Mouse (Mus musculus) MEL (cell line): ENCODE measurements around the gene Sec22b. TPM values are rescaled to one million over a fixed set of nuclear protein-coding genes. Genes with fewer than 3 reads are reported as not detected.

Source experiments
- DNase-seq: peaks from one replicate; pipeline ENCODE4 v3.0.0; 2011; ENCODE audit warnings: low read depth, low spot score
- H3K27ac ChIP-seq: 2 replicates; pipeline ENCODE4 v1.5.1; 2012; ENCODE audit warnings: low read depth, mild to moderate bottlenecking, control low read depth, low read length, moderate library complexity; ENCODE audit not compliant: control insufficient read depth
- H3K27me3 ChIP-seq, 2 experiments: fragments of 150-350 bp in 1 of 2; sonication (generic) in 1 of 2; 2 replicates each; pipeline ENCODE4 v1.6.1; 2012; ENCODE audit warnings: low read length in 2 of 2, mild to moderate bottlenecking in 2 of 2, improper control_type of control experiment in 1 of 2, moderate library complexity in 1 of 2; ENCODE audit not compliant: insufficient read depth in 2 of 2, control insufficient read depth in 1 of 2
- H3K36me3 ChIP-seq, 2 experiments: 2 replicates each; pipeline ENCODE4 v1.6.1; 2012 to 2014; ENCODE audit warnings: low read length in 2 of 2, improper control_type of control experiment in 1 of 2, inconsistent platforms in 1 of 2, mild to moderate bottlenecking in 1 of 2; ENCODE audit not compliant: insufficient read depth in 2 of 2, control insufficient read depth in 1 of 2
- H3K4me1 ChIP-seq, 2 experiments: fragments of 150-350 bp in 1 of 2; sonication (generic) in 1 of 2; 2 replicates each; pipeline ENCODE4 v1.6.1; 2012; ENCODE audit warnings: low read length in 2 of 2, improper control_type of control experiment in 1 of 2, mild to moderate bottlenecking in 1 of 2; ENCODE audit not compliant: insufficient read depth in 2 of 2, control insufficient read depth in 1 of 2
- H3K4me3 ChIP-seq, 2 experiments: fragments of 150-350 bp in 1 of 2; sonication (generic) in 1 of 2; 2 replicates each; pipeline ENCODE4 v1.5.1; 2012; ENCODE audit warnings: low read depth in 2 of 2, low read length in 2 of 2, mild to moderate bottlenecking in 2 of 2, moderate library complexity in 2 of 2, control low read depth in 1 of 2, improper control_type of control experiment in 1 of 2; ENCODE audit not compliant: control insufficient read depth in 1 of 2, insufficient read depth in 1 of 2
- H3K79me2 ChIP-seq: 2 replicates; pipeline ENCODE4 v1.6.1; 2012; ENCODE audit warnings: mild to moderate bottlenecking, low read length, moderate library complexity; ENCODE audit not compliant: control insufficient read depth, poor library complexity, insufficient read depth
- H3K9ac ChIP-seq: 2 replicates; pipeline ENCODE4 v1.6.1; 2012; ENCODE audit warnings: low read depth, mild to moderate bottlenecking, control low read depth, low read length, moderate library complexity; ENCODE audit not compliant: control insufficient read depth, poor library complexity, severe bottlenecking
- H3K9me3 ChIP-seq: fragments of 150-350 bp; sonication (generic); replicated peaks from 2 replicates; pipeline ENCODE4 v1.6.1; 2012; ENCODE audit warnings: mild to moderate bottlenecking, low read length, improper control_type of control experiment, moderate library complexity; ENCODE audit not compliant: insufficient read depth
- CHD2 ChIP-seq: IDR thresholded peaks from 2 replicates; pipeline ENCODE4 v1.6.1; 2011; ENCODE audit warnings: low read length, improper control_type of control experiment
- CTCF ChIP-seq, 3 experiments: IDR thresholded peaks in 2 of 3; conservative IDR thresholded peaks in 1 of 3; 2 replicates each; pipeline ENCODE4 v1.5.1; 2011 to 2012; ENCODE audit warnings: low read length in 3 of 3, low read depth in 2 of 3, mild to moderate bottlenecking in 2 of 3, improper control_type of control experiment in 1 of 3, inconsistent platforms in 1 of 3, mixed read lengths in 1 of 3, moderate library complexity in 1 of 3; ENCODE audit not compliant: control insufficient read depth in 1 of 3, insufficient read depth in 1 of 3, poor library complexity in 1 of 3, severe bottlenecking in 1 of 3
- E2F4 ChIP-seq: IDR thresholded peaks from 2 replicates; pipeline ENCODE4 v1.6.1; 2011; ENCODE audit warnings: low read depth, low read length, improper control_type of control experiment, borderline replicate concordance
- ELF1 ChIP-seq: IDR thresholded peaks from 2 replicates; pipeline ENCODE4 v1.6.1; 2014; ENCODE audit warnings: low read depth, mild to moderate bottlenecking, inconsistent platforms, low read length, improper control_type of control experiment, moderate library complexity
- EP300 ChIP-seq, 2 experiments: IDR thresholded peaks; 2 replicates each; pipeline ENCODE4 v1.6.1; 2011; ENCODE audit warnings: improper control_type of control experiment in 2 of 2, low read length in 2 of 2, low read depth in 1 of 2, mild to moderate bottlenecking in 1 of 2
- ETS1 ChIP-seq: IDR thresholded peaks from 2 replicates; pipeline ENCODE4 v1.6.1; 2012; ENCODE audit warnings: low read depth, mild to moderate bottlenecking, inconsistent platforms, low read length, improper control_type of control experiment, moderate library complexity
- HCFC1 ChIP-seq: IDR thresholded peaks from 2 replicates; pipeline ENCODE4 v1.6.1; 2012; ENCODE audit warnings: low read depth, mild to moderate bottlenecking, inconsistent platforms, low read length, improper control_type of control experiment, moderate library complexity
- JUND ChIP-seq: IDR thresholded peaks from 2 replicates; pipeline ENCODE4 v1.6.1; 2011; ENCODE audit warnings: low read depth, mild to moderate bottlenecking, improper control_type of control experiment, low read length
- MEF2A ChIP-seq: IDR thresholded peaks from 2 replicates; pipeline ENCODE4 v1.6.1; 2014; ENCODE audit warnings: low read depth, mild to moderate bottlenecking, inconsistent platforms, low read length, improper control_type of control experiment; ENCODE audit not compliant: poor library complexity, insufficient replicate concordance, severe bottlenecking; ENCODE audit errors: extremely low read depth
- MXI1 ChIP-seq: IDR thresholded peaks from 2 replicates; pipeline ENCODE4 v1.6.1; 2011; ENCODE audit warnings: mild to moderate bottlenecking, low read depth, low read length, improper control_type of control experiment
- MYC ChIP-seq: IDR thresholded peaks from 2 replicates; pipeline ENCODE4 v1.6.1; 2011; ENCODE audit warnings: low read depth, mild to moderate bottlenecking, low read length, improper control_type of control experiment, moderate library complexity
- NELFE ChIP-seq: IDR thresholded peaks from 2 replicates; pipeline ENCODE4 v1.6.1; 2011; ENCODE audit warnings: low read depth, low read length, improper control_type of control experiment
- NRF1 ChIP-seq: IDR thresholded peaks from 2 replicates; pipeline ENCODE4 v1.6.1; 2014; ENCODE audit warnings: low read depth, mild to moderate bottlenecking, inconsistent platforms, low read length, improper control_type of control experiment, moderate library complexity; ENCODE audit not compliant: poor library complexity, insufficient read depth, severe bottlenecking
- POLR2AphosphoS2 ChIP-seq: IDR thresholded peaks from 2 replicates; pipeline ENCODE4 v1.6.1; 2011; ENCODE audit warnings: low read length, improper control_type of control experiment
- TAL1 ChIP-seq: IDR thresholded peaks from 2 replicates; pipeline ENCODE4 v1.6.1; 2012; ENCODE audit warnings: mild to moderate bottlenecking, inconsistent platforms, low read length, moderate library complexity, mixed read lengths
- TBP ChIP-seq: IDR thresholded peaks from 2 replicates; pipeline ENCODE4 v1.8.0; 2011; ENCODE audit warnings: low read depth, low read length, improper control_type of control experiment
- TCF12 ChIP-seq: IDR thresholded peaks from 2 replicates; pipeline ENCODE4 v1.6.1; 2014; ENCODE audit warnings: low read depth, mild to moderate bottlenecking, inconsistent platforms, low read length, improper control_type of control experiment, moderate library complexity
- USF1 ChIP-seq: IDR thresholded peaks from 2 replicates; pipeline ENCODE4 v1.6.1; 2014; ENCODE audit warnings: low read depth, mild to moderate bottlenecking, inconsistent platforms, low read length, improper control_type of control experiment, moderate library complexity
- polyA plus RNA-seq, 2 experiments: library from polyadenylated mRNA; stranded (reverse) in 1 of 2; unstranded in 1 of 2; fragments of >175 nt in 1 of 2; fragments of >200 nt in 1 of 2; gene quantifications; 2 replicates each; pipeline versions ENCODE4 v1.2.1 to v1.2.4; 2012; ENCODE audit warnings: low replicate concordance in 2 of 2, low read depth in 1 of 2; ENCODE audit not compliant: insufficient read length in 2 of 2, insufficient read depth in 1 of 2, missing spikeins in 1 of 2
- total RNA-seq: library from RNA; depleted of rRNA; stranded (reverse); fragments of 300-350 nt; gene quantifications from 2 replicates; pipeline ENCODE4 v1.2.3, GENCODE M21; 2012

Gene Sec22b
- total and polyA plus RNA-seq, 3 experiments, result 36.8 to 43.3 TPM; not detected in 1

DNA sequence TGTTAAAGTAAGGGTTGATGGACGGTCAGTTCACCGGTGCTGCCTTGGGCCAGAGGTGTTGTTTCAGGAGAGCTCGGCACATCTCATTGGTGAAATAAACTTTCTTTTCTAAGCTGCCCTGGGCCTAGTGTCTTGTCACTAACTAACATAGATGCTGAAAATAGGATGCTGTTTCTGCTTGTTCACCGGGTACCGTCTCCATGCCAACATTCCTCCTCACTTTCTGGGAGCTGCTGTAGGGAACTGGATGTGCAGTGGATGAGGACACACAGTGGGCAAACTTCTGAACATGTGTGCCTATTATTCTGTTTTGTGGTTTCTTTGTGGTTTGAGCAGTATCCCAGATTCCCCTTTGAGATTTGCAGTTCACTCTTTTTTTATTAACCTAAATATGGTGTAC lies 19.4 kb upstream of the Sec22b start:
- no peak overlapping the region for H3K9ac ChIP-seq
- H3K27me3 ChIP-seq, result peaks cover 5 to 18% of the 10 kb centered on the region in 2 experiments
- no peak for DNase-seq
- H3K79me2 ChIP-seq, result no peaks in the 10 kb centered on the region
- H3K4me3 ChIP-seq, result no peak overlapping the region
- H3K4me1 ChIP-seq, result no peaks in the 10 kb centered on the region; a peak in 1 of 4 replicates
- no peak for TF ChIP-seq TAL1
- no peak for TF ChIP-seq POLR2AphosphoS2
- TF ChIP-seq, all 39 proteins: peak for 0
- Histone ChIP-seq H3K9me3 (no peaks in the 10 kb centered on the region), H3K36me3 (no peaks in the 10 kb centered on the region; a peak in 1 of 4 replicates), H3K27ac (no peak overlapping the region)

DNA sequence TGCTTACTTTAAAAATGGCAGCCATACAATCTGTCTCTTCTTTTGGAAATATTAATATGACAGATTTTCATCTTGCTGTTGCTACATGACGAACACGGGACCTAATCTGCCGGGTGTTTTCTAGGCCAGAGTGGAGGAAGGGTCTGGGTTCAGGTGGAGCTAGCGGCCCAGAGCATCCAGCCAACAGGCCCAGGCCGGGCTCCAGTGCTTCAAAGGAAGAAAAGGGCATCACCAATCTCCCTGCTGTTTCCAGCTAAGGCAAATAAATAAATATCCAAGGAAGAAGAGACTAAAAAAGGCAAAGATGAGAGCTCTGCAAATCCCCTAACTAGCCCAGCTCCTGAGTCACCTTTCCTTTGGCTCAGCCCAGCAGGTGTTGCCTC lies 13.2 kb upstream of the Sec22b start:
- DNase-seq, result no peak
- no peak for TF ChIP-seq NELFE
- TF ChIP-seq HCFC1, result no peak
- TF ChIP-seq CTCF (IDR thresholded peaks at IDR 0.05 in 2 of 3, conservative IDR thresholded peaks at IDR 0.05 in 1 of 3; ENCODE audit: control insufficient read depth in 1 of 3, insufficient read depth in 1 of 3, low read depth in 2 of 3, low read length in 3 of 3, poor library complexity in 1 of 3, severe bottlenecking in 1 of 3), result no peak
- no peak for TF ChIP-seq MYC
- no peak for TF ChIP-seq MXI1
- no peak for TF ChIP-seq E2F4
- no peak for TF ChIP-seq NRF1
- TF ChIP-seq ELF1, result no peak
- TF ChIP-seq TCF12, result no peak
- no peak for TF ChIP-seq TBP
- no peak for TF ChIP-seq ETS1
- no peak for TF ChIP-seq EP300 (IDR thresholded peaks at IDR 0.05; ENCODE audit: low read depth in 1 of 2, low read length in 2 of 2)
- TF ChIP-seq CHD2, result no peak
- TF ChIP-seq MEF2A, result no peak
- TF ChIP-seq USF1, result no peak
- TF ChIP-seq JUND, result no peak
- Histone ChIP-seq H3K4me1 (no peaks in the 10 kb centered on the region), H3K27me3 (peaks cover 7 to 11% of the 10 kb centered on the region in 2 experiments), H3K9ac (no peak overlapping the region), H3K36me3 (no peaks in the 10 kb centered on the region), H3K79me2 (no peaks in the 10 kb centered on the region), H3K9me3 (no peaks in the 10 kb centered on the region), H3K27ac (no peak overlapping the region), H3K4me3 (no peak overlapping the region)
